Mouse (Mus musculus): ENCODE data around the gene Cfap74. TPM values are rescaled to one million over a fixed set of nuclear protein-coding genes. Genes with fewer than 3 reads are reported as not detected.

The Cfap74 gene
- total and polyA plus RNA-seq, 2 experiments from 2014 or later = 0.29 to 1.1 TPM

DNA sequence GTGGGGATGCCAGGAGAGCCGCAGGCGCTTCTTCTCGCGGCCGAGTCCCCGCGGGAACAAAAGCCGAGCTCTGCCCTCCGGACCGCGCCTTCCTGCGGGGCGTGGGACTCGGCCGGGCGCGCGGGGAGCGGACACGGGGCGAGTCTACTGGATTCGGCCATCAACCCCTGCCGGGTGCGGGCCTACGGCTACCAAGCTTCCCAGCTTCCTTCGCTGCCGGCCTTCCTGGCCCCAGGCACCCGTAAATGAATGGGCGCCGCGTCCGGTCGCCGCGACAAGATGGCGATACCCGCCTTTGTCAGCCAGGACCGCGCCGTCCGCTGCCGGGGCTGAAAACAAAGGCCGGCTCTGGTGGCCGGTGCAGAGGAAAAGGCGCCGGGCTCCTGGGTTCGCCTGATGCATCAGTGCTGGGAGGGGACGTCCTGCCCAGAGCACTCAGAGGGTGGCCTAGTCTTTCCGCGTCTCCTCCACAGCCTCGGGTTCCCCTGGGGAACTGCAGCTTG lies 83.2 kb downstream of the Cfap74 start:
- DNase-seq (ENCODE audit: low spot score) = peak; percentile 51
- peak overlapping the region; percentile 97 for H3K4me3 ChIP-seq (ENCODE audit: low read depth, low read length)
- TF ChIP-seq EP300 (IDR thresholded peaks at IDR 0.05; ENCODE audit: low read depth) = 0 out of 2 replicates have a peak, but pooled peaks have one; percentile 43
- TF ChIP-seq CTCF (IDR thresholded peaks at IDR 0.05; ENCODE audit: low read depth) = no peak
- peak overlapping the region; percentile 97 for H3K9ac ChIP-seq (replicated peaks; ENCODE audit: low read depth, low read length)
- WGBS = under 1% methylated on average over 51 of the region's 51 CpGs
- peak; percentile 6; the same call in 1 of the 2 replicates for ATAC-seq (ENCODE audit: insufficient read depth, low read depth)
- no peaks in the 10 kb centered on the region for H3K36me3 ChIP-seq (replicated peaks; ENCODE audit: control insufficient read depth, insufficient read depth, low read length)
- H3K27me3 ChIP-seq (ENCODE audit: control insufficient read depth, insufficient read depth, low read length) = no peaks in the 10 kb centered on the region
- H3K4me2 ChIP-seq (ENCODE audit: low read depth, low read length) = peak overlapping the region; percentile 93
- no peaks in the 10 kb centered on the region for H3K9me3 ChIP-seq (replicated peaks; ENCODE audit: control insufficient read depth, low read length)
- peaks cover 60% of the 10 kb centered on the region for H3K4me1 ChIP-seq (ENCODE audit: control insufficient read depth, insufficient read depth)
- H3K27ac ChIP-seq (ENCODE audit: low read depth) = peak overlapping the region; percentile 93

DNA sequence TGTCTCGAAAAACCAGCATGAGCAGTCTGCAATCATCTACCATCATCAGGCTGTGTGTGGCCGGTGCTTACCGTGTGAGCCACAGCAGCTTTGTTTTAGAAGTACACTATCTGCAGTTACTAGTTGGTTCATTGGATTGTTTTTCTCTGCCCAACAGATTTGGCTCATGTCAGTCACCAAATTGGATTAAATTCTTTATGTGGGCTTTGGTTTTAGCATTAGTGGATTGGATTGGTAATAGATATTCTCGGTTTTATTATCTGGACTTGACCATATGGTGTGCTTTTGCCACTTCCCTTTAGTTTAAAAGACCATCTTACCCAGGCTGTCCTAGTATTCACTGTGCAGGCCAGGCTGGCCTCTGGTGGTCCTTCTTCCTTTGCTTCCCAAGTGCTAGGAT lies 85.9 kb downstream of the Cfap74 start:
- Histone ChIP-seq H3K4me1 (ENCODE audit: control insufficient read depth, insufficient read depth) (peaks cover 35% of the 10 kb centered on the region), H3K9me3 (replicated peaks; ENCODE audit: control insufficient read depth, low read length) (no peaks in the 10 kb centered on the region), H3K4me3 (ENCODE audit: low read depth, low read length) (no peak overlapping the region), H3K9ac (replicated peaks; ENCODE audit: low read depth, low read length) (no peak overlapping the region), H3K27ac (ENCODE audit: low read depth) (no peak overlapping the region), H3K36me3 (replicated peaks; ENCODE audit: control insufficient read depth, insufficient read depth, low read length) (no peaks in the 10 kb centered on the region), H3K27me3 (ENCODE audit: control insufficient read depth, insufficient read depth, low read length) (no peaks in the 10 kb centered on the region), H3K4me2 (ENCODE audit: low read depth, low read length) (no peak overlapping the region)
- TF ChIP-seq EP300 (IDR thresholded peaks at IDR 0.05; ENCODE audit: low read depth) = no peak
- TF ChIP-seq CTCF (IDR thresholded peaks at IDR 0.05; ENCODE audit: low read depth) = no peak
- ATAC-seq (ENCODE audit: insufficient read depth, low read depth) (no peak), DNase-seq (ENCODE audit: low spot score) (no peak)
- WGBS = 52% methylated on average over 4 of the region's 4 CpGs

DNA sequence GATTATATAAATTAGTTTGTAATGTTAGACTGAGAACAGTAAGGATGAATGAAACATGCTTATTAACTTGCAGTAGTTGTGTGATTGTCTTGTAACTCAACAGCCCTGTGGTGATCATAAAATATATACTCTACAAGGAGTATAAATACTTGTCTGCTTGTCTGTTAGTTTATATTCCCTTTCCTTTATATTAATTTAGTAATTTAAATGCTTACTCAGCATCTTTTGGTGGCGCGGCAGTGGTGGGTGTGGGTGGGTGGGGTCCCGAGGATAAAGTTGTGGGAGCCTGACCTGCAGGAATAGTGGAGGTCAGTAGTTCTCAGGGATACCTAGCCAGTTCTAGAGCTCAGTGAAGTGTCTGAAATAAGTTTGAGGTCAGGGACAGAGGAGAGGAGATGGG lies 89.0 kb downstream of the Cfap74 start:
- no peak for TF ChIP-seq CTCF (IDR thresholded peaks at IDR 0.05; ENCODE audit: low read depth)
- TF ChIP-seq EP300 (IDR thresholded peaks at IDR 0.05; ENCODE audit: low read depth) = no peak

DNA sequence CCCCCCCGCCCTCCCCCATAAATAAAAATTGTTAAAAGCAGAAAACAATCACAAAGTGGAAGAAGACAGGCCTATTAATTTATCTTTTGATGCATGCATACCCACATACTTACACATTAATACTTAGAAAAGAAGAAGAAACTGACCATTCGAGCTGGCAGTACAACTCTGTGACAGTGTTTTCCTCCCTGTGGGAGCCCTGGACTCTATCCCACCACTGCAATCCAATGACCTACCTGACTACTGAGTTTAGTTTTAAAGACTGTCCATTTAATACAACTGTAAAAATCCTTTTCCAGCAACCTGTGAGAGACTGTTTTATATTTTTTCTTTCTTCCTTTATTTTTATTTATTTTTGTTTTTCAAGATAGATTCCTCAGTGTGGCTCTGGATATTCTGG lies 92.1 kb downstream of the Cfap74 start:
- H3K36me3 ChIP-seq (replicated peaks; ENCODE audit: control insufficient read depth, insufficient read depth, low read length) = no peaks in the 10 kb centered on the region

More for the DNA sequence above, 89.0 kb downstream of the Cfap74 start:
- Histone ChIP-seq H3K27ac (ENCODE audit: low read depth) (no peak overlapping the region), H3K4me2 (ENCODE audit: low read depth, low read length) (no peak overlapping the region), H3K9ac (replicated peaks; ENCODE audit: low read depth, low read length) (no peak overlapping the region), H3K4me3 (ENCODE audit: low read depth, low read length) (no peak overlapping the region), H3K36me3 (replicated peaks; ENCODE audit: control insufficient read depth, insufficient read depth, low read length) (no peaks in the 10 kb centered on the region), H3K4me1 (ENCODE audit: control insufficient read depth, insufficient read depth) (peaks cover 22% of the 10 kb centered on the region), H3K9me3 (replicated peaks; ENCODE audit: control insufficient read depth, low read length) (no peaks in the 10 kb centered on the region), H3K27me3 (ENCODE audit: control insufficient read depth, insufficient read depth, low read length) (no peaks in the 10 kb centered on the region)
- ATAC-seq (ENCODE audit: insufficient read depth, low read depth) (no peak), DNase-seq (ENCODE audit: low spot score) (no peak)
- WGBS = 71% methylated on average over 3 of the region's 3 CpGs

DNA sequence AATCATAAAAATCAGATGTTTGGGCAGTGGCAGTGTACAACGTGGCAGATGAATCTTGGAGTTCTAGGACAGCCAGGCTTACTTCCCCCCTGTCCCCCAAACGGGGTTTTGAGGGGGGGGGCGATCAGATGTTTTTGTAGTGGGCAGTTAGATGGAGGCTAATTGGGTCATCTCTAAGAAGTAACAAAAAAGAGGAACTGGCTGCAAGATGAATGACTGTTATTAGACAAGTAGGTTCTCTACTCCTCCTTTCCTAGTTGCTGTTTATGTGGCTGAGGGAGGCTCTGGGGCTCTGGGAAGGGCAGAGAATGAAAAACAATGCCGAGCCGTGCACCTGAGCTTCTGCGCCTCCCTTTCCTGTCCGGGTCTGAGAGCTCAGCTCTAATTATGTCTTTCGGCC lies 96.1 kb downstream of the Cfap74 start:
- Histone ChIP-seq H3K36me3 (replicated peaks; ENCODE audit: control insufficient read depth, insufficient read depth, low read length) (no peaks in the 10 kb centered on the region), H3K27ac (ENCODE audit: low read depth) (no peak overlapping the region), H3K4me3 (ENCODE audit: low read depth, low read length) (no peak overlapping the region), H3K4me1 (ENCODE audit: control insufficient read depth, insufficient read depth) (peaks cover 12% of the 10 kb centered on the region; the same call in 1 of the 2 replicates), H3K9me3 (replicated peaks; ENCODE audit: control insufficient read depth, low read length) (no peaks in the 10 kb centered on the region), H3K4me2 (ENCODE audit: low read depth, low read length) (no peak overlapping the region), H3K9ac (replicated peaks; ENCODE audit: low read depth, low read length) (no peak overlapping the region), H3K27me3 (ENCODE audit: control insufficient read depth, insufficient read depth, low read length) (no peaks in the 10 kb centered on the region)
- ATAC-seq (ENCODE audit: insufficient read depth, low read depth) = no peak
- DNase-seq (ENCODE audit: low spot score) = no peak
- 45% methylated on average over 8 of the region's 8 CpGs for WGBS
- TF ChIP-seq CTCF (IDR thresholded peaks at IDR 0.05; ENCODE audit: low read depth) (no peak), EP300 (IDR thresholded peaks at IDR 0.05; ENCODE audit: low read depth) (no peak)

More for the DNA sequence above, 92.1 kb downstream of the Cfap74 start:
- Histone ChIP-seq H3K4me3 (ENCODE audit: low read depth, low read length) (no peak overlapping the region), H3K9me3 (replicated peaks; ENCODE audit: control insufficient read depth, low read length) (no peaks in the 10 kb centered on the region), H3K4me1 (ENCODE audit: control insufficient read depth, insufficient read depth) (0 out of 2 replicates have a peak, but pooled peaks cover 8% of the 10 kb centered on the region), H3K9ac (replicated peaks; ENCODE audit: low read depth, low read length) (no peak overlapping the region), H3K27ac (ENCODE audit: low read depth) (no peak overlapping the region), H3K4me2 (ENCODE audit: low read depth, low read length) (no peak overlapping the region), H3K27me3 (ENCODE audit: control insufficient read depth, insufficient read depth, low read length) (no peaks in the 10 kb centered on the region)
- no peak for ATAC-seq (ENCODE audit: insufficient read depth, low read depth)
- 60% methylated on average over 2 of the region's 2 CpGs for WGBS
- TF ChIP-seq CTCF (IDR thresholded peaks at IDR 0.05; ENCODE audit: low read depth) (no peak), EP300 (IDR thresholded peaks at IDR 0.05; ENCODE audit: low read depth) (no peak)
- DNase-seq (ENCODE audit: low spot score) = no peak

Data from heart, postnatal 0 days (tissue).